Mouse (Mus musculus) liver, embryonic 16.5 days (tissue): ENCODE results near the gene Ddc. TPM values are rescaled to one million over a fixed set of nuclear protein-coding genes. Genes with fewer than 3 reads are reported as not detected.

Experiments
- ATAC-seq: fragments of 200-750 bp; cut with Nextera tagmentation; 2 replicates; pipeline ENCODE4 v1.8.0; 2017; ENCODE audit warnings: low read depth, mild to moderate bottlenecking, moderate number of reproducible peaks, moderate library complexity
- H3K27ac ChIP-seq: fragments of 300-500 bp; sonication (generic); 2 replicates; pipeline ENCODE4 v1.5.1; 2014; ENCODE audit warnings: mild to moderate bottlenecking, low read length
- H3K27me3 ChIP-seq: fragments of 300-500 bp; sonication (generic); 2 replicates; pipeline ENCODE4 v1.6.1; 2014; ENCODE audit warnings: low read depth, low read length, mixed read lengths; ENCODE audit not compliant: control insufficient read depth, insufficient read depth
- H3K36me3 ChIP-seq: fragments of 300-500 bp; sonication (generic); 2 replicates; pipeline ENCODE4 v1.6.1; 2014; ENCODE audit warnings: mild to moderate bottlenecking; ENCODE audit not compliant: control insufficient read depth, insufficient read depth
- H3K4me1 ChIP-seq: fragments of 300-500 bp; sonication (generic); 2 replicates; pipeline ENCODE4 v1.6.1; 2014; ENCODE audit warnings: low read depth, low read length, mixed read lengths; ENCODE audit not compliant: control insufficient read depth
- H3K4me2 ChIP-seq: fragments of 300-500 bp; sonication (generic); 2 replicates; pipeline ENCODE4 v1.6.1; 2014; ENCODE audit warnings: low read depth, low read length, mixed read lengths
- H3K4me3 ChIP-seq: fragments of 300-500 bp; sonication (generic); 2 replicates; pipeline ENCODE4 v1.5.1; 2014; ENCODE audit warnings: low read depth, mild to moderate bottlenecking, low read length
- H3K9ac ChIP-seq: fragments of 300-500 bp; sonication (generic); 2 replicates; pipeline ENCODE4 v1.6.1; 2014; ENCODE audit warnings: low read depth, low read length
- H3K9me3 ChIP-seq: fragments of 300-500 bp; sonication (generic); replicated peaks from 2 replicates; pipeline ENCODE4 v1.6.1; 2016; ENCODE audit warnings: low read length; ENCODE audit not compliant: control insufficient read depth
- WGBS: fragments of 180-500 bp; shearing (Covaris S2); extraction: QIAGEN DNeasy Blood & Tissue Kit; methylation state at CpG from one replicate; pipeline ENCODE4 v1.1.7; 2014; ENCODE audit not compliant: insufficient replicate concordance; 5-methylcytosine and 5-hydroxymethylcytosine counted together
- polyA plus RNA-seq: library from polyadenylated mRNA; unstranded; fragments of >200 nt; fragmentation: Nextera tagmentation; extraction: Ambion mirVana; gene quantifications from 2 replicates; pipeline ENCODE4 v1.2.1, GENCODE M21; 2015

Gene Ddc
- polyA plus RNA-seq, 1 experiment from 2014 or later = 16.3 TPM

DNA sequence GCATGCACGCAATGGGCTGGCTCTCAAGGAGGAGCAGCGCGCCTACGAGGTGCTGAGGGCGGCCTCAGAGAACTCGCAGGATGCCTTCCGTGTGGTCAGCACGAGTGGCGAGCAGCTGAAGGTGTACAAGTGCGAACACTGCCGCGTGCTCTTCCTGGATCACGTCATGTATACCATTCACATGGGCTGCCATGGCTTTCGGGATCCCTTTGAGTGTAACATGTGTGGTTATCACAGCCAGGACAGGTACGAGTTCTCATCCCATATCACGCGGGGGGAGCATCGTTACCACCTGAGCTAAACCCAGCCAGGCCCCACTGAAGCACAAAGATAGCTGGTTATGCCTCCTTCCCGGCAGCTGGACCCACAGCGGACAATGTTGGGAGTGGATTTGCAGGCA is 128.7 kb downstream of the Ddc start:
- H3K4me3 ChIP-seq = no peak overlapping the region
- 91% methylated on average over 20 of the region's 20 CpGs for WGBS
- H3K36me3 ChIP-seq = peaks cover 25% of the 10 kb centered on the region
- H3K27me3 ChIP-seq = no peaks in the 10 kb centered on the region
- H3K27ac ChIP-seq = no peak overlapping the region
- no peak overlapping the region for H3K4me2 ChIP-seq
- no peaks in the 10 kb centered on the region for H3K4me1 ChIP-seq
- no peaks in the 10 kb centered on the region for H3K9me3 ChIP-seq
- H3K9ac ChIP-seq = no peak overlapping the region
- no peak for ATAC-seq

GRCm38 (mm10) chr11:11768057-11768456 is 129.9 kb downstream of the Ddc start:
- Histone ChIP-seq H3K9me3 (no peaks in the 10 kb centered on the region), H3K27ac (no peak overlapping the region), H3K4me3 (no peak overlapping the region), H3K4me2 (no peak overlapping the region), H3K4me1 (no peaks in the 10 kb centered on the region), H3K36me3 (peaks cover 29% of the 10 kb centered on the region), H3K27me3 (no peaks in the 10 kb centered on the region), H3K9ac (no peak overlapping the region)
- ATAC-seq = no peak
- WGBS = 73% methylated on average over 2 of the region's 2 CpGs

DNA sequence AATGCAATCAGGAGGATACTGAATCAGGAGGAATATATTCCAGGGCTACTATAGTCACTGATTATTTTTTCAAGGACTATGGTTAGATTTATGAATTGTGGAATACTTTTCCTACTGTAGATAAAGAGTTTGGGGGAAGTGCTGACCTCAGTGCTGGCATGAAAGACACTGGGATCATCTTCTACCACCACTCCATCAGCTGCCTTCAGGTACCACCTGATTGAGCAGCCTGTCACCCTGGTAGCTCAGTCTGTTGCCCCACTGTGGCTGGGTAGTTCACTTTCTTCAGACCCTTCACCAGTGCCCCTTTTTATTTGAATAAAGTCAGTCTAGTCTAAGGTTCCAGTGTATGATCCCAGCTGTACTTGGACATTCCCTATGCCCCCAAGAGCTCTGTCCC is 131.2 kb downstream of the Ddc start:
- Histone ChIP-seq H3K9me3 (no peaks in the 10 kb centered on the region), H3K27me3 (no peaks in the 10 kb centered on the region), H3K4me1 (no peaks in the 10 kb centered on the region), H3K27ac (no peak overlapping the region), H3K9ac (no peak overlapping the region), H3K4me3 (no peak overlapping the region), H3K36me3 (peaks cover 26% of the 10 kb centered on the region), H3K4me2 (no peak overlapping the region)
- ATAC-seq = no peak

DNA sequence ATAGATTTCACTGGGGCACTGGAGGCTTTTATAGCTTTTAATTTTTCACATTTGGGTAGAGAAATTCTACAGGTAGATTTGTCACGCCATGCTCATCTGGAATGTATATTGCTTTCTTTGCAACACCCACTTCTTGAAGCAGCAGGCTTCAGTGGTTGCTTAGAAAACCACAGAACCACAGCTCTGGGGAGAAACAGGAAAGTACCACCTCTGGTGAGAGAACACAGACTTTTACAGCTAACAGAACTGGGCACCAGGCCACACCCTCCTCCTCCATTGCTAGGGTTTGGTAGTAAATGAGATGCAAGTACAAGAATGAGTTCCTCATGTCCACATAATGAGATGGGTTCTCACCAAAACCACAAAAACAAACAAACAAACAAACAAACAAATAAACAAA is 131.8 kb downstream of the Ddc start:
- no peak for ATAC-seq
- Histone ChIP-seq H3K4me1 (no peaks in the 10 kb centered on the region), H3K4me3 (no peak overlapping the region), H3K27me3 (no peaks in the 10 kb centered on the region), H3K9me3 (no peaks in the 10 kb centered on the region), H3K4me2 (no peak overlapping the region), H3K9ac (no peak overlapping the region), H3K36me3 (peaks cover 26% of the 10 kb centered on the region), H3K27ac (no peak overlapping the region)
- WGBS = 47% methylated on average over 1 of the region's 1 CpGs

GRCm38 (mm10) chr11:11765414-11765813 is 132.5 kb downstream of the Ddc start:
- Histone ChIP-seq H3K4me1 (no peaks in the 10 kb centered on the region), H3K36me3 (peaks cover 27% of the 10 kb centered on the region), H3K4me3 (no peak overlapping the region), H3K9ac (no peak overlapping the region), H3K9me3 (no peaks in the 10 kb centered on the region), H3K27ac (no peak overlapping the region), H3K4me2 (no peak overlapping the region), H3K27me3 (no peaks in the 10 kb centered on the region)
- no peak for ATAC-seq
- WGBS = 80% methylated on average over 1 of the region's 1 CpGs

Other genes with a start within 250 kb of the Ddc start
- gene Ikzf1, start 213.1 kb downstream of the Ddc start, polyA plus RNA-seq = 32.8 and 35.1 TPM in 2 replicates
- 76.2 and 90.8 TPM in 2 replicates for gene Fignl1, start 89.2 kb downstream of the Ddc start, polyA plus RNA-seq
- gene Grb10, start 140.5 kb upstream of the Ddc start, polyA plus RNA-seq = 209 and 240 TPM in 2 replicates